Mouse (Mus musculus) left cerebral cortex, postnatal 25 days (tissue): ENCODE data around the gene Enpp5. TPM values are rescaled to one million over a fixed set of nuclear protein-coding genes. Genes with fewer than 3 reads are reported as not detected.

ENCODE experiments used
- DNase-seq, 2 experiments: peaks; one replicate each; pipeline ENCODE4 v3.0.0; 2022; ENCODE audit warnings: low spot score in 2 of 2, mixed read lengths in 1 of 2
- intact Hi-C: fragments of 180-260 bp; cut with DNase I; formaldehyde crosslinking; loops from one replicate; pipeline ENCODE4 v1.15.1; 2025
- total RNA-seq, 2 experiments: library from RNA; stranded (reverse); gene quantifications; 2 replicates each; pipeline ENCODE4 v1.2.3; 2021

Gene Enpp5
- total RNA-seq, 2 experiments from 2014 or later: 178 to 182 TPM

- intact Hi-C loops: no loop called here
- no peak for DNase-seq
Measured at GRCm38 (mm10) chr17:44083156-44083555, 4.5 kb downstream of the Enpp5 start.

GRCm38 (mm10) chr17:44088226-44088625 is 9.6 kb downstream of the Enpp5 start:
- DNase-seq: no peak
- intact Hi-C loops: no loop called here

- no peak for DNase-seq
Measured at GRCm38 (mm10) chr17:44090916-44091315, 12.3 kb downstream of the Enpp5 start.

GRCm38 (mm10) chr17:44091512-44091911 is 12.9 kb downstream of the Enpp5 start:
- intact Hi-C loops: no loop called here
- no peak for DNase-seq

More at GRCm38 (mm10) chr17:44090916-44091315, 12.3 kb downstream of the Enpp5 start:
- intact Hi-C loops: no loop called here

- DNase-seq: no peak
- intact Hi-C loops: no loop called here
Measured at GRCm38 (mm10) chr17:44100486-44100885, 21.9 kb downstream of the Enpp5 start.

- intact Hi-C loops: no loop called here
- DNase-seq: no peak
Measured at GRCm38 (mm10) chr17:44100906-44101305, 22.3 kb downstream of the Enpp5 start.

GRCm38 (mm10) chr17:44101961-44102360 is 23.3 kb downstream of the Enpp5 start:
- no peak for DNase-seq
- intact Hi-C loops: no loop called here

GRCm38 (mm10) chr17:44105287-44106138 is 26.9 kb downstream of the Enpp5 start, which contains the start of gene Enpp4:
TSS of gene Enpp4 (minus strand) at chr17:44105809.
- intact Hi-C loops: no loop called here
- peak; percentile 90 to 95 for DNase-seq

- no peak for DNase-seq
- intact Hi-C loops: no loop called here
Measured at GRCm38 (mm10) chr17:44108331-44108730, 29.7 kb downstream of the Enpp5 start.

- DNase-seq: no peak
- intact Hi-C loops: no loop called here
Measured at GRCm38 (mm10) chr17:44116584-44116983, 38.0 kb downstream of the Enpp5 start.

- intact Hi-C loops: no loop called here
Measured at GRCm38 (mm10) chr17:44117721-44118120, 39.1 kb downstream of the Enpp5 start.

GRCm38 (mm10) chr17:44118231-44118630 is 39.6 kb downstream of the Enpp5 start:
- no peak for DNase-seq
- intact Hi-C loops: no loop called here

More at GRCm38 (mm10) chr17:44117721-44118120, 39.1 kb downstream of the Enpp5 start:
- DNase-seq: no peak

GRCm38 (mm10) chr17:44121366-44122100 is 42.9 kb downstream of the Enpp5 start:
- DNase-seq: no peak
- intact Hi-C loops: no loop called here

GRCm38 (mm10) chr17:44129092-44129750 is 50.6 kb downstream of the Enpp5 start:
- no peak for DNase-seq
- intact Hi-C loops: no loop called here

- intact Hi-C loops: loop anchor here (1.0 to 10.0 kb wide), 4 partner anchors 54 to 432 kb away; partner anchors contain the start of gene Rcan2
- peak; percentile 68 to 70 for DNase-seq
Measured at GRCm38 (mm10) chr17:44130429-44130828, 51.8 kb downstream of the Enpp5 start.

- DNase-seq: no peak
- intact Hi-C loops: loop anchor here (10.0 kb wide), 1 partner anchor 329 kb away; the partner anchor contains the start of gene Rcan2
Measured at GRCm38 (mm10) chr17:44134106-44134505, 55.5 kb downstream of the Enpp5 start.

GRCm38 (mm10) chr17:44134545-44134944 is 55.9 kb downstream of the Enpp5 start:
- DNase-seq: no peak
- intact Hi-C loops: loop anchor here (10.0 kb wide), 1 partner anchor 330 kb away; the partner anchor contains the start of gene Rcan2

GRCm38 (mm10) chr17:44136018-44136417 is 57.4 kb downstream of the Enpp5 start:
- intact Hi-C loops: loop anchor here (10.0 kb wide), 1 partner anchor 331 kb away; the partner anchor contains the start of gene Rcan2

More at GRCm38 (mm10) chr17:44136018-44136417, 57.4 kb downstream of the Enpp5 start:
- DNase-seq: no peak
